In the genomic region with DNA sequence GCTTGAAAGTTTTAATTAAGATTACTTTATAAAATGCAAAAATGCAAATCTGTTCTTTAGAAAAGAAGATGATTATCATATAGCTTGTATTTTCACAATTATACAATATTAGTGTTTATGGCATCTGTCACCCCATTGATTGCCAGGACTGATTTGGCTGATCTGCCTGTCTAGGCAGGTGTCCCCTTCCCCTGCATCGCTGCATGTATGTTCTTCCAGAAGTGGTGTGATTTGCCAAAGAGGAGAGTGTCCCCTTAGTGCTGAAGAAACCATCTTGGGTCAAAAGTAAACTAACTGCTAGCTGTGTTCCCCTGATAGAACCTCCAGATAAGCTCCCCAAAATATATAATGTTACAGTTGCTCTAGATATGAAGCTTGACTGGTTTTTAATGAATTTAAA, we compare ENCODE assay signal across 19 mouse cellular contexts.
"Had no signal": no experiment of that assay in that cellular context is flagged by ENCODE, and none has a peak within 500 bp of the region (broad histone marks: within the 10 kb centered on the region; RNA-seq: fewer than 3 reads in every experiment).

No protein-coding gene starts in this region.

- H3K4me3 ChIP-seq: kidney, embryonic 15.5 days; limb, embryonic 10.5 days; limb, embryonic 13.5 days; liver, embryonic 12.5 days; liver, embryonic 15.5 days; lung, embryonic 15.5 days; megakaryocyte, embryonic 14.5 days; midbrain, embryonic 10.5 days had no signal

- H3K4me2 ChIP-seq: kidney, embryonic 15.5 days; limb, embryonic 13.5 days; liver, embryonic 12.5 days; liver, embryonic 15.5 days; lung, embryonic 15.5 days had no signal

- H3K27ac ChIP-seq: kidney, embryonic 15.5 days; limb, embryonic 10.5 days; limb, embryonic 13.5 days; liver, embryonic 12.5 days; liver, embryonic 15.5 days; lung, embryonic 15.5 days; midbrain, embryonic 10.5 days had no signal

- H3K9me3 ChIP-seq: kidney, embryonic 15.5 days; limb, embryonic 10.5 days; limb, embryonic 13.5 days; liver, embryonic 12.5 days; liver, embryonic 15.5 days; lung, embryonic 15.5 days; megakaryocyte, embryonic 14.5 days; midbrain, embryonic 10.5 days had no signal

- DNase-seq: kidney, adult 8-10 months; kidney, postnatal 10 days; kidney, postnatal 36 days; layer of hippocampus, postnatal 36 days; liver; lung, adult 18-20 months; lung, postnatal 10 days; lung, postnatal 36 days; thymus, adult 18-20 months; thymus, postnatal 36 days had no signal

- H3K27me3 ChIP-seq: kidney, embryonic 15.5 days; limb, embryonic 13.5 days; liver, embryonic 12.5 days; liver, embryonic 15.5 days; lung, embryonic 15.5 days; megakaryocyte, embryonic 14.5 days had no signal

- H3K9ac ChIP-seq: kidney, embryonic 15.5 days; limb, embryonic 13.5 days; liver, embryonic 12.5 days; liver, embryonic 15.5 days; lung, embryonic 15.5 days had no signal

- H3K4me1 ChIP-seq: kidney, embryonic 15.5 days; limb, embryonic 10.5 days; limb, embryonic 13.5 days; liver, embryonic 12.5 days; liver, embryonic 15.5 days; lung, embryonic 15.5 days; megakaryocyte, embryonic 14.5 days; midbrain, embryonic 10.5 days had no signal

- H3K36me3 ChIP-seq: kidney, embryonic 15.5 days; limb, embryonic 10.5 days; limb, embryonic 13.5 days; liver, embryonic 12.5 days; liver, embryonic 15.5 days; lung, embryonic 15.5 days; midbrain, embryonic 10.5 days had no signal

- ATAC-seq: liver, embryonic 12.5 days; midbrain, embryonic 16.5 days had no signal
